16 mouse cellular contexts compared by ENCODE assay signal in genomic region chr10:81195300-81195699, GRCm38 (mm10). TPM values are rescaled to one million over a fixed set of nuclear protein-coding genes. Genes with fewer than 3 reads are reported as not detected.
DNase-seq lines count a peak whose midpoint lies in the region; ATAC-seq and TF ChIP-seq lines count a peak whose summit lies in the region.
"Had no signal": no experiment of that assay in that cellular context is flagged by ENCODE, and none has a peak within 500 bp of the region (broad histone marks: within the 10 kb centered on the region; RNA-seq: fewer than 3 reads in every experiment).

No protein-coding gene starts in this region.

- intact Hi-C loops in left cerebral cortex, postnatal 14 days (cut with DNase I), result loop anchor here (5.0 to 10.0 kb wide), 2 partner anchors 47 to 250 kb away; no protein-coding TSS in a partner anchor

- H3K4me2 ChIP-seq in heart, embryonic 14.5 days (ENCODE audit: low read length), result peak overlapping the region; percentile 86
- H3K4me2 ChIP-seq in myocyte (ENCODE audit: low read depth), result peak overlapping the region; percentile 59
- no peak overlapping the region for H3K4me2 ChIP-seq in kidney, embryonic 16.5 days (replicated peaks; ENCODE audit: low read depth, low read length)
- H3K4me2 ChIP-seq: forebrain, embryonic 15.5 days had no signal

- DNase-seq in heart, adult 11 months, result peak; percentile 94
- no peak for DNase-seq in heart, adult 8-10 months (ENCODE audit: low spot score)
- no peak for DNase-seq in left cerebral cortex, postnatal 14 days (ENCODE audit: low spot score in 2 of 2)
- DNase-seq: adrenal gland, adult 8-10 months; kidney, adult 18-20 months; retina, postnatal 1 day; thymus, postnatal 36 days had no signal

- peak; percentile 60 for TF ChIP-seq POLR2A in myocyte (IDR thresholded peaks at IDR 0.05; ENCODE audit: insufficient read length, low read depth)

- 18% methylated on average over 4 of the region's 4 CpGs for WGBS in heart, embryonic 14.5 days
- WGBS in kidney, embryonic 16.5 days, result 60% methylated on average over 4 of the region's 4 CpGs

- H3K27ac ChIP-seq in brown adipose tissue, adult 24 weeks (replicated peaks; ENCODE audit: low read depth, low read length), result 0 out of 2 replicates have a peak overlapping the region, but pooled peaks have one; percentile 8
- H3K27ac ChIP-seq in heart, embryonic 14.5 days (replicated peaks in 1 of 2; ENCODE audit: control insufficient read depth in 1 of 2, insufficient read depth in 1 of 2, low read depth in 2 of 2, low read length in 2 of 2), result peak overlapping the region; percentile 100
- H3K27ac ChIP-seq in kidney, embryonic 16.5 days (ENCODE audit: low read length), result no peak overlapping the region
- H3K27ac ChIP-seq: forebrain, embryonic 15.5 days; liver, embryonic 15.5 days had no signal

- peak overlapping the region; percentile 3; the same call in 1 of the 2 replicates for H3K4me3 ChIP-seq in brown adipose tissue, adult 24 weeks (ENCODE audit: insufficient read depth, low read depth, low read length)
- H3K4me3 ChIP-seq in heart, embryonic 14.5 days (ENCODE audit: control insufficient read depth in 1 of 2, insufficient read depth in 1 of 2, low read depth in 1 of 2, low read length in 2 of 2), result peak overlapping the region; percentile 59 to 64
- peak overlapping the region; percentile 30 for H3K4me3 ChIP-seq in myocyte
- H3K4me3 ChIP-seq in kidney, embryonic 16.5 days (ENCODE audit: low read length), result no peak overlapping the region
- H3K4me3 ChIP-seq: forebrain, embryonic 15.5 days; liver, embryonic 15.5 days had no signal

- H3ac ChIP-seq in myocyte (ENCODE audit: control insufficient read depth, insufficient read length), result no peak overlapping the region

- H3K27me3 ChIP-seq in heart, embryonic 14.5 days (ENCODE audit: control insufficient read depth, insufficient read depth, low read length), result peaks cover 6% of the 10 kb centered on the region; the same call in 1 of the 2 replicates
- no peaks in the 10 kb centered on the region for H3K27me3 ChIP-seq in myocyte (ENCODE audit: control insufficient read depth, insufficient read depth, insufficient read length)
- H3K27me3 ChIP-seq in kidney, embryonic 16.5 days (ENCODE audit: insufficient read depth, low read length), result peaks cover 39% of the 10 kb centered on the region

- H3K4me1 ChIP-seq in brown adipose tissue, adult 24 weeks (ENCODE audit: control insufficient read depth, insufficient read depth, insufficient read length, low read length), result peaks cover 5% of the 10 kb centered on the region
- H3K4me1 ChIP-seq in heart, embryonic 14.5 days (ENCODE audit: control insufficient read depth in 2 of 2, insufficient read depth in 2 of 2, low read length in 2 of 2), result peaks cover 30 to 51% of the 10 kb centered on the region in 2 experiments
- H3K4me1 ChIP-seq in kidney, embryonic 16.5 days (ENCODE audit: insufficient read depth, low read length), result peaks cover 31% of the 10 kb centered on the region

- peak overlapping the region; percentile 99 for H3K9ac ChIP-seq in heart, embryonic 14.5 days (ENCODE audit: low read length)
- no peak overlapping the region for H3K9ac ChIP-seq in kidney, embryonic 16.5 days (replicated peaks; ENCODE audit: low read length)
- H3K9ac ChIP-seq: forebrain, embryonic 15.5 days; liver, embryonic 15.5 days had no signal

- H3K79me2 ChIP-seq in myocyte (ENCODE audit: control insufficient read depth, insufficient read depth), result no peaks in the 10 kb centered on the region

- no peak for ATAC-seq in heart, embryonic 14.5 days (ENCODE audit: insufficient number of reproducible peaks, insufficient read depth, low FRiP score, low read depth)
- no peak for ATAC-seq in kidney, embryonic 16.5 days (ENCODE audit: low FRiP score, low TSS enrichment)
- ATAC-seq: forebrain, embryonic 15.5 days had no signal

- H3K36me3 ChIP-seq in heart, embryonic 14.5 days (ENCODE audit: control insufficient read depth, insufficient read depth, low read length), result peaks cover 16% of the 10 kb centered on the region
- no peaks in the 10 kb centered on the region for H3K36me3 ChIP-seq in myocyte (ENCODE audit: control insufficient read depth, insufficient read depth)
- H3K36me3 ChIP-seq in kidney, embryonic 16.5 days (ENCODE audit: insufficient read depth, low read length), result peaks cover 9% of the 10 kb centered on the region; the same call in 1 of the 2 replicates

- no peaks in the 10 kb centered on the region for H3K9me3 ChIP-seq in heart, embryonic 14.5 days (ENCODE audit: control insufficient read depth, low read length)
- H3K9me3 ChIP-seq in kidney, embryonic 16.5 days (ENCODE audit: low read length), result no peaks in the 10 kb centered on the region
- H3K9me3 ChIP-seq: forebrain, embryonic 15.5 days; liver, embryonic 15.5 days had no signal

TF ChIP-seq in myocyte, 11 proteins besides CTCF, POLR2A, EP300 and RAD21:
- TF ChIP-seq MYOG (IDR thresholded peaks at IDR 0.05; ENCODE audit: control insufficient read depth in 1 of 3, insufficient read depth in 1 of 3, insufficient read length in 2 of 3, low read depth in 2 of 3), result peak in 2 of 3 experiments; percentile 32 to 63
- peak in 2 of 3 experiments; percentile 69 to 95 for TF ChIP-seq MYOD1 (IDR thresholded peaks at IDR 0.05; ENCODE audit: control insufficient read depth in 1 of 3, insufficient read length in 2 of 3, low read depth in 2 of 3)
- no peak for TF ChIP-seq E2F4 (IDR thresholded peaks at IDR 0.05; ENCODE audit: insufficient read depth)

RNA-seq across cellular contexts. Expression of gene Nmrk2, which starts 6.6 kb away (rescaled TPM):
- 10 to 100 TPM in 1 of 4 experiments, 1 to 10 TPM in 3; 5.8 to 18.8 (median 8.2) TPM for total RNA-seq in heart, adult 8-10 months (2022)
- polyA plus RNA-seq in brown adipose tissue, adult 24 weeks (2012; ENCODE audit: insufficient read depth, insufficient read length, missing spikeins), result 1.4 TPM in 1 of 2 replicates, not detected in the other
- 7.4 and 8.3 TPM in 2 replicates for polyA plus RNA-seq in heart, embryonic 14.5 days (2014; fragmentation: Nextera tagmentation; extraction: Ambion mirVana)
- polyA plus RNA-seq in myocyte (2012; fragmentation: generic; extraction: Trizol), result 52.3 TPM
- under 1 TPM in 1 of 2 experiments, not detected in 1; 0.17 TPM for total RNA-seq in left cerebral cortex, postnatal 14 days (2021)
- not detected in 2 replicates for polyA plus RNA-seq in kidney, embryonic 16.5 days (2015; fragmentation: Nextera tagmentation; extraction: Ambion mirVana)
- total RNA-seq: adrenal gland, adult 8-10 months had no signal

RNA-seq across cellular contexts. Expression of gene 4930442H23Rik, which starts 11.7 kb away (rescaled TPM):
- total RNA-seq in heart, adult 8-10 months (2022), result not detected
- not detected in 2 replicates for polyA plus RNA-seq in brown adipose tissue, adult 24 weeks (2012; ENCODE audit: insufficient read depth, insufficient read length, missing spikeins)
- not detected in 2 replicates for polyA plus RNA-seq in heart, embryonic 14.5 days (2014; fragmentation: Nextera tagmentation; extraction: Ambion mirVana)
- 0.12 TPM for polyA plus RNA-seq in myocyte (2012; fragmentation: generic; extraction: Trizol)
- total RNA-seq in left cerebral cortex, postnatal 14 days (2021), result not detected
- not detected in 2 replicates for polyA plus RNA-seq in kidney, embryonic 16.5 days (2015; fragmentation: Nextera tagmentation; extraction: Ambion mirVana)
- total RNA-seq: adrenal gland, adult 8-10 months; heart, postnatal 14 days; layer of hippocampus, adult 18-20 months; left cerebral cortex, postnatal 25 days had no signal

RNA-seq across cellular contexts. Expression of gene Dapk3, which starts 12.5 kb away (rescaled TPM):
- 10 to 100 TPM; 26.3 to 35.5 (median 29.8) TPM for total RNA-seq in heart, adult 8-10 months (2022)
- polyA plus RNA-seq in brown adipose tissue, adult 24 weeks (2012; ENCODE audit: insufficient read depth, insufficient read length, missing spikeins), result 15.7 and 31.7 TPM in 2 replicates
- polyA plus RNA-seq in heart, embryonic 14.5 days (2014; fragmentation: Nextera tagmentation; extraction: Ambion mirVana), result 41.5 and 51.0 TPM in 2 replicates
- 120 TPM for polyA plus RNA-seq in myocyte (2012; fragmentation: generic; extraction: Trizol)
- total RNA-seq in left cerebral cortex, postnatal 14 days (2021), result 10 to 100 TPM; 72.2 to 73.3 TPM
- polyA plus RNA-seq in kidney, embryonic 16.5 days (2015; fragmentation: Nextera tagmentation; extraction: Ambion mirVana), result 38.4 and 39.3 TPM in 2 replicates

RNA-seq across cellular contexts. Expression of gene Eef2, which starts 18.9 kb away (rescaled TPM):
- total RNA-seq in heart, adult 8-10 months (2022), result 1,000 to 10,000 TPM; 1,076 to 1,267 (median 1,170) TPM
- polyA plus RNA-seq in brown adipose tissue, adult 24 weeks (2012; ENCODE audit: insufficient read depth, insufficient read length, missing spikeins), result 538 and 581 TPM in 2 replicates
- polyA plus RNA-seq in heart, embryonic 14.5 days (2014; fragmentation: Nextera tagmentation; extraction: Ambion mirVana), result 331 and 337 TPM in 2 replicates
- 3,891 TPM for polyA plus RNA-seq in myocyte (2012; fragmentation: generic; extraction: Trizol)
- 100 to 1,000 TPM; 936 to 941 TPM for total RNA-seq in left cerebral cortex, postnatal 14 days (2021)
- polyA plus RNA-seq in kidney, embryonic 16.5 days (2015; fragmentation: Nextera tagmentation; extraction: Ambion mirVana), result 663 and 672 TPM in 2 replicates

RNA-seq across cellular contexts. Expression of gene Pias4, which starts 27.6 kb away (rescaled TPM):
- total RNA-seq in heart, adult 8-10 months (2022), result 10 to 100 TPM; 16.8 to 18.6 (median 17.0) TPM
- polyA plus RNA-seq in brown adipose tissue, adult 24 weeks (2012; ENCODE audit: insufficient read depth, insufficient read length, missing spikeins), result 10.3 and 13.4 TPM in 2 replicates
- 33.5 and 34.0 TPM in 2 replicates for polyA plus RNA-seq in heart, embryonic 14.5 days (2014; fragmentation: Nextera tagmentation; extraction: Ambion mirVana)
- polyA plus RNA-seq in myocyte (2012; fragmentation: generic; extraction: Trizol), result 43.2 TPM
- total RNA-seq in left cerebral cortex, postnatal 14 days (2021), result 10 to 100 TPM; 23.7 to 29.9 TPM
- 51.0 and 56.2 TPM in 2 replicates for polyA plus RNA-seq in kidney, embryonic 16.5 days (2015; fragmentation: Nextera tagmentation; extraction: Ambion mirVana)
